Mouse (Mus musculus) kidney, embryonic 16.5 days (tissue): ENCODE measurements around the gene Samd4b. TPM values are rescaled to one million over a fixed set of nuclear protein-coding genes. Genes with fewer than 3 reads are reported as not detected.

ENCODE experiments used
- ATAC-seq: fragments of 200-750 bp; cut with Nextera tagmentation; 2 replicates; pipeline ENCODE4 v1.8.0; 2017; ENCODE audit warnings: moderate TSS enrichment; ENCODE audit not compliant: low FRiP score, low TSS enrichment
- H3K27ac ChIP-seq: fragments of 300-500 bp; sonication (generic); 2 replicates; pipeline ENCODE4 v1.5.1; 2014; ENCODE audit warnings: low read length
- H3K27me3 ChIP-seq: fragments of 300-500 bp; sonication (generic); 2 replicates; pipeline ENCODE4 v1.6.1; 2014; ENCODE audit warnings: low read length, control low read depth, mixed read lengths; ENCODE audit not compliant: insufficient read depth
- H3K36me3 ChIP-seq: fragments of 300-500 bp; sonication (generic); 2 replicates; pipeline ENCODE4 v1.6.1; 2014; ENCODE audit warnings: low read length, control low read depth, mixed read lengths; ENCODE audit not compliant: insufficient read depth
- H3K4me1 ChIP-seq: fragments of 300-500 bp; sonication (generic); 2 replicates; pipeline ENCODE4 v1.6.1; 2014; ENCODE audit warnings: low read length, control low read depth, mixed read lengths; ENCODE audit not compliant: insufficient read depth
- H3K4me2 ChIP-seq: fragments of 300-500 bp; sonication (generic); replicated peaks from 2 replicates; pipeline ENCODE4 v1.6.1; 2014; ENCODE audit warnings: low read depth, low read length
- H3K4me3 ChIP-seq: fragments of 300-500 bp; sonication (generic); 2 replicates; pipeline ENCODE4 v1.5.1; 2014; ENCODE audit warnings: mild to moderate bottlenecking, low read length
- H3K9ac ChIP-seq: fragments of 300-500 bp; sonication (generic); replicated peaks from 2 replicates; pipeline ENCODE4 v1.6.1; 2014; ENCODE audit warnings: low read length
- H3K9me3 ChIP-seq: fragments of 300-500 bp; sonication (generic); 2 replicates; pipeline ENCODE4 v1.6.1; 2016; ENCODE audit warnings: low read length, control low read depth
- WGBS: fragments of 180-500 bp; shearing (Covaris S2); extraction: QIAGEN DNeasy Blood & Tissue Kit; methylation state at CpG from one replicate; pipeline ENCODE4 v1.1.7; 2014; 5-methylcytosine and 5-hydroxymethylcytosine counted together
- polyA plus RNA-seq: library from polyadenylated mRNA; unstranded; fragments of >200 nt; fragmentation: Nextera tagmentation; extraction: Ambion mirVana; gene quantifications from 2 replicates; pipeline ENCODE4 v1.2.1, GENCODE M21; 2015

Samd4b gene
- polyA plus RNA-seq, 1 experiment from 2014 or later = 20.7 TPM

DNA sequence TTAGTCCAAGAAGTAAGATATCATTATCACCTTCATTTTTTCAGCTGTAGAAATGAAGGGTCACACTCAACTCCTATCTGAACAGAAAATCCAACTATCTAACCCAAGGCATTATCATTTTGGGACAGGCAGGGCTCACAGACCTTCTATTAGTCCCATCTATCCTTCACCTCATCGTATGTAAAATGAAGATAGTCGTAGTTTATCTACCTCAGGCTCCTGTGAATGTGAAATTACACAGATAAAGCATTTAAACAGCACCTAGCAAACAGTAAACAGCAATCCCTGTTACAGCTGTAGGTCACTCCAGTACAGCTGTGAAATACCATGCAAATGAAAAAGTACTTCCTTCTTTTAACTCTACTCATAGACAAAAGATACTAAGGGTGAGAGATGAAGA, 165.7 kb downstream of the Samd4b start:
- Histone ChIP-seq H3K4me1 (peaks cover 25% of the 10 kb centered on the region), H3K4me3 (no peak overlapping the region), H3K9ac (no peak overlapping the region), H3K4me2 (no peak overlapping the region), H3K36me3 (no peaks in the 10 kb centered on the region; the same call in 1 of the 2 replicates), H3K27me3 (no peaks in the 10 kb centered on the region), H3K9me3 (no peaks in the 10 kb centered on the region), H3K27ac (no peak overlapping the region)
- ATAC-seq = no peak
- 91% methylated on average over 2 of the region's 2 CpGs for WGBS

DNA sequence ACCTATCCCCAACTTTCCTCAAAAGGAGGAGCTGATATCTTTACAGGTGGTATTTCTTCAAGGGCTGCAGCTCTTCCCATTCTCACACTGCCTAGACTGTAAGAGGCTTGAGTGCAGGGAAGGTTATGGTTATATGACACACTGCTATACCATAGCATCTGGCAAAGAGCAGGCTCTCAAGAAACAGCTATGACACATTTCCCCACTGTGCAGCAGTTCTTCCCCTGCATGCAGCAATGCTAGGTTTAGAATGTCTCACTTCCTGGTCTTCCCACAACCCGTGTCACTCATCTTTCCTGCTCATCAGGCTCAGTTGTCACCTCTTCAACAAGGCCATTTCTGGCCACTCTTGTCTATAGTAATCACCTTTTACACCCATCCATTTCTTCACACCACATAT, 167.4 kb downstream of the Samd4b start:
- Histone ChIP-seq H3K9me3 (no peaks in the 10 kb centered on the region), H3K4me3 (no peak overlapping the region), H3K9ac (no peak overlapping the region), H3K4me2 (no peak overlapping the region), H3K27ac (no peak overlapping the region), H3K4me1 (peaks cover 22% of the 10 kb centered on the region), H3K36me3 (no peaks in the 10 kb centered on the region; the same call in 1 of the 2 replicates), H3K27me3 (no peaks in the 10 kb centered on the region)
- ATAC-seq = no peak
- WGBS = 70% methylated on average over 1 of the region's 1 CpGs

DNA sequence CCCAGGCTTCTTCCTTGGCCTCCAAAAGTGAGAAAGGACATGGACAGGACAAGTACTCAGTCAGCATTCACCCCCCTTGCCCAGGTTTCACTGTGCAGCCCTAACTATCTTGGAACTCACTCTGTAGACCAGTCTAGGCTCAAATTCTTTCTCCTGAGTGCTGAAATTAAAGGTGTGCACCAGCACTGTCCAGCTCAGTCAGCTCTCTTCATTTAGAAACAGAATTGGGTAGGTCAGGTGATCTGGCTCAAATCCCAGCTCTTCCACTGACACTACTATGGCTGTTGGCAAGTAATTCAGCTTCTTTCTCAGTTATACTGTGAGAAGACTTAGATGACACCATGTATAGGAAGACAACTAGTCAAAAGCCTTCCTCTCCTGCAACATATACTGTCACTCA, 170.2 kb downstream of the Samd4b start:
- Histone ChIP-seq H3K4me1 (no peaks in the 10 kb centered on the region; the same call in 1 of the 2 replicates), H3K9me3 (no peaks in the 10 kb centered on the region), H3K9ac (no peak overlapping the region), H3K27ac (no peak overlapping the region), H3K36me3 (peaks cover 10% of the 10 kb centered on the region), H3K4me2 (no peak overlapping the region), H3K4me3 (no peak overlapping the region), H3K27me3 (no peaks in the 10 kb centered on the region)
- no peak for ATAC-seq

DNA sequence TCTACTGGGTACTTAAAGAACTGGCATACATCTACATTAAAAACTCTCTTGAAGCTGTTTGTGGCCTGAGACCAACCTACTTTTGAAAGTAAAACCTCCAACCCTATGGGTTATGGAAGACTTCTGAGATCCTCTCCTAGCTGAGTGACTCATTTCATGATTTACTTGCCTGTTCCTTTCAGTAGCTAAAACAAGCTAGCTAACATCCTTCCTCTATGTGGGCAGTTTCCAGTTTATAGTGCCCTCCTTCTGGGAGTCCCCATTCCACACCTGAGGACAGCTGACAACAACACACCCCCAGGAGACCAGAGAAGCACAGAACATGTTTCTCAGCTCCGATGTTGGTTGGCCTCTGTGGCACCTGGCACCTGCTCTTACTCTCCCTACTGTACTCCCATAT, 174.9 kb downstream of the Samd4b start:
- WGBS = 95% methylated on average over 1 of the region's 1 CpGs
- Histone ChIP-seq H3K27me3 (no peaks in the 10 kb centered on the region), H3K4me2 (no peak overlapping the region), H3K4me3 (no peak overlapping the region), H3K36me3 (peaks cover 46% of the 10 kb centered on the region), H3K9me3 (no peaks in the 10 kb centered on the region), H3K27ac (no peak overlapping the region), H3K9ac (no peak overlapping the region), H3K4me1 (no peaks in the 10 kb centered on the region)
- ATAC-seq = no peak

DNA sequence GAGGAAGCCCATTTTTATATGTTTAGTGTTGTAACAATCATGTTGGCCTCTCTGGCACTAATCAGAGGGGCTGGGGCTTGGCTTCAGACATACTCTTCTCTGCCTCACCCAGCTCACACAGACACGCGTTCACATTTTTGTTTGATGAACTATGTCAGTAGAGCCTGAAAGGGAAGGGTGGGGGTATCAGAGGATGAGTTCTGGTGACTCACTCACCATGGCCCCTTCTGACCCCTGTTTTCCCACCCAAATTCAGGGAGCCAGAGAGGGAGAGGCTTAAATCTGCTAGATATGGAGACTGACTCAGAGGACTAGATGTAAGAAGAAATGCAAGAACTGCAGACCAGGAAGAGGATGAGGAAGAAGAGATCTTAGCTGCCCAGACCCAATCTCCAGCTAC, 178.5 kb downstream of the Samd4b start:
- no peaks in the 10 kb centered on the region for H3K4me1 ChIP-seq
- no peaks in the 10 kb centered on the region for H3K27me3 ChIP-seq
- no peak overlapping the region for H3K27ac ChIP-seq
- no peaks in the 10 kb centered on the region for H3K9me3 ChIP-seq
- H3K4me2 ChIP-seq = no peak overlapping the region
- no peak overlapping the region for H3K4me3 ChIP-seq
- no peak overlapping the region for H3K9ac ChIP-seq
- WGBS = 96% methylated on average over 2 of the region's 2 CpGs
- H3K36me3 ChIP-seq = peaks cover 59% of the 10 kb centered on the region
- ATAC-seq = no peak

DNA sequence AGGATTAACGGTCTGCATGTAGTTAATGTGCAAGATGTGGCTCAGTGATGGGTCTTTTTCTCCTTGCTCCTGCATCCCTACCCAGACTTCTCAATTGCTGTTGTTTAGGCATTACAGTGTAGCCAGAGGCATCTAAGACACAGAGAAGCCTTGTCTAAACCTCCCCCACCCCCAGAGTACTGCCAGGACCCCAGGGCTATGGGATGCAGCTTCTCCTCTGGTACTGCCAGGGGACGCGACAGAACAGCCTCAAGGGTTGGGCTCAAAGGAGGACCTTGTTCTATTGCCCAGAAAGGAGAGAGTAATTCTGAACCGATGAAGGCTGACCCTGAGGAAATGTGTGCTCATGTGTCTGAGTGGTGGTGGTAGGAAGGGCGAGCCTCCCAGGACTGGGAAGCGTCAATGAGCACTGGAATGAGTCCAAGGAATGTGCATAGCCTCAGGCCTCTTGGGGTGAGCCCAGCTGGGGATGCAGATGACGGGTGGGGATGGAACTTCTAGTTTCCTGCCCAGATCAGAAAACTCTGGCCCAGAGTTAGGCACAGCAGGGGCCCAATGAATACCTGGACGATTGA, 179.8 kb downstream of the Samd4b start:
- H3K36me3 ChIP-seq = peaks cover 64% of the 10 kb centered on the region
- H3K9me3 ChIP-seq = no peaks in the 10 kb centered on the region
- 73% methylated on average over 8 of the region's 8 CpGs for WGBS
- no peak overlapping the region for H3K4me2 ChIP-seq
- ATAC-seq = 0 out of 2 replicates have a peak, but pooled peaks have one; percentile 31
- no peak overlapping the region for H3K4me3 ChIP-seq
- H3K4me1 ChIP-seq = no peaks in the 10 kb centered on the region
- H3K27ac ChIP-seq = no peak overlapping the region
- H3K9ac ChIP-seq = no peak overlapping the region
- no peaks in the 10 kb centered on the region for H3K27me3 ChIP-seq

DNA sequence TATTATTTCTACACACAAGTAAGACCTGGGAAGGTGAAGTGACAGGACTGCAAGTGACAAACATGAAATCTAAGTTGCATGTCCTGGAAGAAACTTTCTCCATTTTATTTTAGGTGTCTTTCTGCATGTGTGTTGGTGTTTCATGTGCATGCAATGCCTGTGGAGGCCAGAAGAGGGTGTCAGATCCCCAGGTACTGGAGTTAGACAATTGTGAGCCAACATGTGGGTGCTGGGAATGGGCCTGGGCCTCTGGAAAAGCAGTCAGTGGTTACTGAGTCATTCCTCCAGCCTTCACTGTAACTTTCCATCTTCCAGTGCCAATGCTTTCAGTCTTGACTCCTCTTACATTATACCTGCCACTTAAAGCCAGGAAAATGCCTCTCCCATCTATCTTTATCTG, 180.6 kb downstream of the Samd4b start:
- Histone ChIP-seq H3K4me2 (no peak overlapping the region), H3K4me1 (no peaks in the 10 kb centered on the region), H3K27ac (no peak overlapping the region), H3K27me3 (no peaks in the 10 kb centered on the region), H3K36me3 (peaks cover 62% of the 10 kb centered on the region), H3K9me3 (no peaks in the 10 kb centered on the region), H3K4me3 (no peak overlapping the region), H3K9ac (no peak overlapping the region)
- no peak for ATAC-seq

DNA sequence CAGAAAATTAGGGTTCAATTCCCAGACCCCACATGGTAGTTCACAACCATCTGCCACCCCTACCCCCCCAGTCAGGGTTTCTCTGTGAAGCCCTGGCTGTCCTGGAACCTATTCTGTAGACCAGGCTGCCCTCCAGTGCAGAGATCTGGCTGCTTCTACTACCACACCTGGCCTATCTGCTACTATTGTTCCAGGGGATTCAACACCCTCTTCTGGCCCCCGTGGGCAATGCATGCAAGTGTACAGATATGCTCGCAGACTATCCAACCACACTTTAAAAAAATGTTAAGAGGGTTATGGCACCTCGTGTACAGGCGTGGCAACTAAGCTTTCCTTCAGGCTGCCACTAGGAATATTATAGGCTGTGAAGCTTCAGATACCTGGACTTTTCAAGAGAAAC, 185.1 kb downstream of the Samd4b start:
- no peaks in the 10 kb centered on the region for H3K4me1 ChIP-seq
- peaks cover 34% of the 10 kb centered on the region for H3K36me3 ChIP-seq
- WGBS = 93% methylated on average over 4 of the region's 4 CpGs
- no peak overlapping the region for H3K9ac ChIP-seq
- H3K27ac ChIP-seq = no peak overlapping the region
- H3K4me2 ChIP-seq = no peak overlapping the region
- ATAC-seq = no peak
- no peaks in the 10 kb centered on the region for H3K27me3 ChIP-seq
- H3K4me3 ChIP-seq = no peak overlapping the region
- no peaks in the 10 kb centered on the region for H3K9me3 ChIP-seq

DNA sequence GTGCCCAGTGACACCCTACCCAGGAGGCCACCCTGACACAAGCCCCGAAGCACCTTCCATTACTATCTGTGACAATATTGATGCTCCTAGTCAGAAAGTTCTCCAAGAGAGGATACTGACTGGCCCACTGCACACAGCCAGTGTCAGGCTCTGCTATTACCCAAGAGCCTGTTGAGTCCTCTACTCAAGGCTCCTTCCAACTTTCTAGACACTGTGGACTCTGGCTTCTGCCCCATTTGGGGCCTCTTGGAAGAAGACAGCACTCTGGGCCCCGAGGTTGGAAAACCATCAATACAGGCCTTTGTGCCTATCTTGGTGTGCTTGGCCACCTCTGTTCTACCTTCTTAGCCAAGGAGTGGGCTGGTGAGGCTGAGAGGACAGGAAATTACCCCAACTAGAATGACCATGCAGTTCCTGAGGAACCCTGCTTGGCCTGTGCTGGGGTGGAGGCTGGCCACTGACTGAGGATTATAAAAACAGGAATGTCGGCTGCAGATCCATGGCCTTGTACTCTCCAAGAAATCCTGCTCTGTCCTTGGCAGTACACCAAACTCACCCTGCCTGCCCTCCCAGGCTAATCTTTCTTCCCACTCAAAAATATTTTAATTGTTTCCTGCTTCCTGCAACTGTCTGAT, 187.0 kb downstream of the Samd4b start:
- H3K27ac ChIP-seq = peak overlapping the region; percentile 39; the same call in 1 of the 2 replicates
- H3K9ac ChIP-seq = no peak overlapping the region
- 81% methylated on average over 3 of the region's 3 CpGs for WGBS
- no peaks in the 10 kb centered on the region for H3K9me3 ChIP-seq
- peaks cover 39% of the 10 kb centered on the region for H3K36me3 ChIP-seq
- H3K4me1 ChIP-seq = no peaks in the 10 kb centered on the region
- no peak overlapping the region for H3K4me2 ChIP-seq
- no peaks in the 10 kb centered on the region for H3K27me3 ChIP-seq
- peak; percentile 57; the same call in 1 of the 2 replicates for ATAC-seq
- H3K4me3 ChIP-seq = no peak overlapping the region

DNA sequence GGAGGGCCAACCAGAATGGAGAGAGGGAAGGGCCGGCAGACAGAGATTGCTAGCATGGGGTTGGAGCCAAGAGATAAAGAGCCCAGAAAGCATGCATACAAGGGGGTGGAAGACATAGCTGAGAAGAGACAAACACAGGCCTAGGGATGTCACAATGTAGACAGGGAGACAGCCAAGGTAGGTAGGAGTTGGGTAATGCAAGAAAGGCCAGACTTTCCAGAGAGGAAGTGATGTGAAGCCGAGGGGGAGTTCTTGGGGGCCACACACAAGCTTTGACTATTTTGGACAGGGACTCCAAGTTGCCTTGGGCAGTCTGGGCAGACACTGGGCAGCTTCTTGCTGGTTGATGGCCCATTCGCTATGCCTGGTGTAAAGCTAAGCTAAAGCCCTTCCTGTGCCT, 196.0 kb downstream of the Samd4b start:
- H3K4me2 ChIP-seq = no peak overlapping the region
- WGBS = 73% methylated on average over 3 of the region's 3 CpGs
- no peak for ATAC-seq
- H3K4me1 ChIP-seq = no peaks in the 10 kb centered on the region
- H3K4me3 ChIP-seq = no peak overlapping the region
- peaks cover 88% of the 10 kb centered on the region for H3K36me3 ChIP-seq
- no peaks in the 10 kb centered on the region for H3K27me3 ChIP-seq
- no peaks in the 10 kb centered on the region for H3K9me3 ChIP-seq
- no peak overlapping the region for H3K9ac ChIP-seq
- no peak overlapping the region for H3K27ac ChIP-seq
